In the genomic region with DNA sequence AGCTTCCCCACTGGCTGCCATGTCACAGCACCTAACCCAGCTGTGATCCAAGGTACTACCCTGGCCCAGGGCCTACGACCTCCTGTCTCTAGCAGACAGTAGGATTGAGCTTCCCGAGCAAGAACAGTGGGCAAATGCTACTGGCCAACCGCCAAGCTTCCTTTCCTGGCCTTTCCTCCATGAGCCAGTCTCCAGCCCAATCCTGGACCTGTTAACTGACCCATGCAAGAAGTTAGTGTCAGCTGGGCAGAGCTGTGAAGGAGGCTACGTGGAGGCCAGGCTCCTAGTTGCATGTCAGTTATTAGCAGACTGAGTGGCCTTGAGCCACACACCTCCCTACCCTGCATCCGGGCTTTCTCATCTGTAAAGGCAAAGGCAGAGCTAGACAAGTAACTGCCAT, we compare ENCODE assay signal across 16 mouse cellular contexts. TPM values are rescaled to one million over a fixed set of nuclear protein-coding genes. Genes with fewer than 3 reads are reported as not detected.
"Had no signal": no experiment of that assay in that cellular context is flagged by ENCODE, and none has a peak within 500 bp of the region (broad histone marks: within the 10 kb centered on the region; RNA-seq: fewer than 3 reads in every experiment).

No protein-coding gene starts in this region.

- ATAC-seq: liver, postnatal 0 days; midbrain, embryonic 15.5 days had no signal

- H3K4me1 ChIP-seq: limb, embryonic 15.5 days; liver, embryonic 13.5 days; lung, embryonic 15.5 days; megakaryocyte, embryonic 14.5 days; midbrain, embryonic 15.5 days; neural tube, embryonic 12.5 days had no signal

- H3K27ac ChIP-seq: limb, embryonic 15.5 days; liver, embryonic 13.5 days; lung, embryonic 15.5 days; macrophage; midbrain, embryonic 15.5 days; neural tube, embryonic 12.5 days; stomach, postnatal 0 days had no signal

- DNase-seq: liver, embryonic 13.5 days; liver, postnatal 0 days; lung, postnatal 14 days; thymus, postnatal 4 days had no signal

- H3K9ac ChIP-seq: limb, embryonic 15.5 days; liver, embryonic 13.5 days; liver, postnatal 0 days; lung, embryonic 15.5 days; midbrain, embryonic 15.5 days; neural tube, embryonic 12.5 days had no signal

- H3K27me3 ChIP-seq: limb, embryonic 15.5 days; liver, embryonic 13.5 days; lung, embryonic 15.5 days; midbrain, embryonic 15.5 days; neural tube, embryonic 12.5 days had no signal

- H3K4me3 ChIP-seq: limb, embryonic 15.5 days; liver, embryonic 13.5 days; lung, embryonic 15.5 days; megakaryocyte, embryonic 14.5 days; midbrain, embryonic 15.5 days; neural tube, embryonic 12.5 days had no signal

- H3K4me2 ChIP-seq: limb, embryonic 15.5 days; liver, embryonic 13.5 days; lung, embryonic 15.5 days; midbrain, embryonic 11.5 days; midbrain, embryonic 15.5 days; neural tube, embryonic 12.5 days had no signal

- H3K9me3 ChIP-seq: limb, embryonic 15.5 days; liver, embryonic 13.5 days; lung, embryonic 15.5 days; megakaryocyte, embryonic 14.5 days; midbrain, embryonic 15.5 days; neural tube, embryonic 12.5 days had no signal

RNA-seq across cellular contexts. Expression of a gene that starts 26.7 kb away (rescaled TPM):
- total RNA-seq: layer of hippocampus, postnatal 25 days; monocyte, adult 5-6 weeks; neutrophil, adult 5-6 weeks had no signal
- polyA plus RNA-seq: limb, embryonic 11.5 days; limb, embryonic 15.5 days; liver, embryonic 13.5 days; lung, embryonic 15.5 days; macrophage; midbrain, embryonic 11.5 days; midbrain, embryonic 15.5 days; neural tube, embryonic 12.5 days; stomach, postnatal 0 days had no signal

RNA-seq across cellular contexts. Expression of a gene that starts 35.3 kb away (rescaled TPM):
- total RNA-seq: neutrophil, adult 5-6 weeks had no signal
